Mouse (Mus musculus) olfactory bulb, adult 2 months (tissue): ENCODE measurements around the gene Fbxl8.

ENCODE experiments used
- CTCF ChIP-seq: fragments of 200-500 bp; IDR thresholded peaks from 2 replicates; pipeline ENCODE4 v1.5.1; 2012; ENCODE audit warnings: low read depth, mild to moderate bottlenecking, low read length, moderate library complexity; ENCODE audit not compliant: insufficient read depth
- POLR2A ChIP-seq: fragments of 200-500 bp; IDR thresholded peaks from 2 replicates; pipeline ENCODE4 v1.6.1; 2012; ENCODE audit warnings: mild to moderate bottlenecking, low read depth, low read length, moderate library complexity; ENCODE audit not compliant: insufficient read depth

GRCm38 (mm10) chr8:105297511-105298192 is 33.2 kb downstream of the Fbxl8 start, which contains the start of gene E2f4:
- TF ChIP-seq POLR2A (peak; percentile 90), CTCF (no peak)
